Mouse (Mus musculus) thymus, adult 2 months (tissue): Measurements from ENCODE around the gene Fndc10.

ENCODE experiments used
- CTCF ChIP-seq: fragments of 200-500 bp; IDR thresholded peaks from 2 replicates; pipeline ENCODE4 v1.5.1; 2012; ENCODE audit warnings: mild to moderate bottlenecking, control low read depth, low read length, moderate library complexity, borderline replicate concordance; ENCODE audit not compliant: control insufficient read depth, poor library complexity, insufficient read depth; ENCODE audit errors: extremely low read depth
- POLR2A ChIP-seq: fragments of 200-500 bp; IDR thresholded peaks from 2 replicates; pipeline ENCODE4 v1.6.1; 2012; ENCODE audit warnings: mild to moderate bottlenecking, low read length, control low read depth, moderate library complexity; ENCODE audit not compliant: control insufficient read depth, poor library complexity, insufficient read depth; ENCODE audit errors: extremely low read depth

DNA sequence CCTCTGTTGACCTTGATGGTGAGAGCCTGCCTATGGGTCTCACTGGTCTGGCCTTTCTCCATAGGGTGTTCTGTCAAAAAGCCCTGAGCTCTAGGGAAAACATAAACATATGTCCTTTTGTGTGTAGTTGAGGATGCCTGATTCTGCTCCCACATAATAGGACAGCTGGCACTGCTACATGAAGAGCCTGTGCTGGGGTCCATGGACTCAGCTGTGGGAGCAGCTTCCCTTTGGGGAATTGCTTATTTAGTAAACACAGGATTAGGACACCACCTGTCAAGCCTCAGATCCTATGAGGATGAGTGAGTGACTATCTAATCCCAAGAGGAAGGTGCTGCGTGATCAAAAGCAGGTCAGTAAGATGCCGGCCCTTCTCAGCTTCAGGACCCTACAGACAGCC is 33.9 kb downstream of the Fndc10 start:
- TF ChIP-seq CTCF (no peak), POLR2A (no peak)
